Mouse (Mus musculus): ENCODE data around the gene Psmb1. TPM values are rescaled to one million over a fixed set of nuclear protein-coding genes. Genes with fewer than 3 reads are reported as not detected.

Psmb1 gene
- total and polyA plus RNA-seq, 3 experiments = 200 to 445 (median 222) TPM

- no peaks in the 10 kb centered on the region; a peak in 1 of 4 replicates for H3K27me3 ChIP-seq (ENCODE audit: control insufficient read depth in 1 of 2, insufficient read depth in 2 of 2, low read length in 2 of 2)
- H3K4me3 ChIP-seq (ENCODE audit: control insufficient read depth in 1 of 2, insufficient read depth in 1 of 2, low read depth in 2 of 2, low read length in 2 of 2) = no peak overlapping the region
- H3K36me3 ChIP-seq (ENCODE audit: control insufficient read depth in 1 of 2, insufficient read depth in 2 of 2, low read length in 2 of 2) = no peaks in the 10 kb centered on the region
- H3K9me3 ChIP-seq (replicated peaks; ENCODE audit: insufficient read depth, low read length) = no peaks in the 10 kb centered on the region
- no peaks in the 10 kb centered on the region for H3K4me1 ChIP-seq (ENCODE audit: control insufficient read depth in 1 of 2, insufficient read depth in 2 of 2, low read length in 2 of 2)
- DNase-seq (ENCODE audit: low read depth, low spot score) = no peak
- H3K27ac ChIP-seq (ENCODE audit: control insufficient read depth, low read depth, low read length) = no peak overlapping the region
- no peaks in the 10 kb centered on the region for H3K79me2 ChIP-seq (ENCODE audit: control insufficient read depth, insufficient read depth, low read length, poor library complexity)
- H3K9ac ChIP-seq (ENCODE audit: control insufficient read depth, low read depth, low read length, poor library complexity, severe bottlenecking) = no peak overlapping the region
- TF ChIP-seq SIN3A (IDR thresholded peaks at IDR 0.05; ENCODE audit: low read length) (no peak), POLR2A (IDR thresholded peaks at IDR 0.05; ENCODE audit: control insufficient read depth in 1 of 2, insufficient read depth in 1 of 2, low read depth in 1 of 2, low read length in 2 of 2, poor library complexity in 1 of 2) (no peak), E2F4 (IDR thresholded peaks at IDR 0.05; ENCODE audit: borderline replicate concordance, low read depth, low read length) (no peak), ZKSCAN1 (IDR thresholded peaks at IDR 0.05; ENCODE audit: low read depth, low read length) (no peak), CTCF (IDR thresholded peaks at IDR 0.05 in 2 of 3, conservative IDR thresholded peaks at IDR 0.05 in 1 of 3; ENCODE audit: control insufficient read depth in 1 of 3, insufficient read depth in 1 of 3, low read depth in 2 of 3, low read length in 3 of 3, poor library complexity in 1 of 3, severe bottlenecking in 1 of 3) (no peak), JUND (IDR thresholded peaks at IDR 0.05; ENCODE audit: low read depth, low read length) (no peak), MAZ (IDR thresholded peaks at IDR 0.05; ENCODE audit: low read depth, low read length) (no peak), POLR2AphosphoS2 (IDR thresholded peaks at IDR 0.05; ENCODE audit: low read length) (no peak), MYB (IDR thresholded peaks at IDR 0.05; ENCODE audit: low read depth, low read length) (no peak), BHLHE40 (IDR thresholded peaks at IDR 0.05; ENCODE audit: borderline replicate concordance, low read depth, low read length) (no peak), USF1 (IDR thresholded peaks at IDR 0.05; ENCODE audit: low read depth, low read length) (no peak), ZC3H11A (IDR thresholded peaks at IDR 0.05; ENCODE audit: low read depth, low read length) (no peak), TCF12 (IDR thresholded peaks at IDR 0.05; ENCODE audit: low read depth, low read length) (no peak), EP300 (IDR thresholded peaks at IDR 0.05; ENCODE audit: low read depth in 1 of 2, low read length in 2 of 2) (no peak), HCFC1 (IDR thresholded peaks at IDR 0.05; ENCODE audit: low read depth, low read length) (no peak), NELFE (IDR thresholded peaks at IDR 0.05; ENCODE audit: low read depth, low read length) (no peak), ETS1 (IDR thresholded peaks at IDR 0.05; ENCODE audit: low read depth, low read length) (no peak), GATA1 (IDR thresholded peaks at IDR 0.05; ENCODE audit: low read depth, low read length) (no peak), TBP (IDR thresholded peaks at IDR 0.05; ENCODE audit: low read depth, low read length) (no peak), ZNF384 (IDR thresholded peaks at IDR 0.05; ENCODE audit: low read depth, low read length) (no peak)
Observed at GRCm38 (mm10) chr17:15440067-15440462, 59.5 kb downstream of the Psmb1 start.

GRCm38 (mm10) chr17:15434748-15435147 lies 64.8 kb downstream of the Psmb1 start:
- H3K9me3 ChIP-seq (replicated peaks; ENCODE audit: insufficient read depth, low read length) = no peaks in the 10 kb centered on the region
- H3K4me1 ChIP-seq (ENCODE audit: control insufficient read depth in 1 of 2, insufficient read depth in 2 of 2, low read length in 2 of 2) = no peaks in the 10 kb centered on the region
- H3K9ac ChIP-seq (ENCODE audit: control insufficient read depth, low read depth, low read length, poor library complexity, severe bottlenecking) = no peak overlapping the region
- no peak for DNase-seq (ENCODE audit: low read depth, low spot score)
- no peaks in the 10 kb centered on the region for H3K27me3 ChIP-seq (ENCODE audit: control insufficient read depth in 1 of 2, insufficient read depth in 2 of 2, low read length in 2 of 2)
- no peaks in the 10 kb centered on the region for H3K36me3 ChIP-seq (ENCODE audit: control insufficient read depth in 1 of 2, insufficient read depth in 2 of 2, low read length in 2 of 2)
- TF ChIP-seq MYB (IDR thresholded peaks at IDR 0.05; ENCODE audit: low read depth, low read length) (no peak), MXI1 (IDR thresholded peaks at IDR 0.05; ENCODE audit: low read depth, low read length) (no peak), TAL1 (IDR thresholded peaks at IDR 0.05; ENCODE audit: low read length) (no peak), NRF1 (IDR thresholded peaks at IDR 0.05; ENCODE audit: insufficient read depth, low read depth, low read length, poor library complexity, severe bottlenecking) (no peak), KAT2A (conservative IDR thresholded peaks at IDR 0.05; ENCODE audit: low read depth, low read length) (no peak), CHD1 (IDR thresholded peaks at IDR 0.05; ENCODE audit: low read depth, low read length) (no peak), CTCF (IDR thresholded peaks at IDR 0.05 in 2 of 3, conservative IDR thresholded peaks at IDR 0.05 in 1 of 3; ENCODE audit: control insufficient read depth in 1 of 3, insufficient read depth in 1 of 3, low read depth in 2 of 3, low read length in 3 of 3, poor library complexity in 1 of 3, severe bottlenecking in 1 of 3) (no peak), MAX (IDR thresholded peaks at IDR 0.05; ENCODE audit: low read length) (no peak)
- H3K79me2 ChIP-seq (ENCODE audit: control insufficient read depth, insufficient read depth, low read length, poor library complexity) = no peaks in the 10 kb centered on the region
- no peak overlapping the region for H3K4me3 ChIP-seq (ENCODE audit: control insufficient read depth in 1 of 2, insufficient read depth in 1 of 2, low read depth in 2 of 2, low read length in 2 of 2)
- no peak overlapping the region for H3K27ac ChIP-seq (ENCODE audit: control insufficient read depth, low read depth, low read length)

Measured in MEL (cell line).